Mouse (Mus musculus): Measurements from ENCODE around the gene Erc2.

Gene Erc2

GRCm38 (mm10) chr14:28238336-28239048, 616.3 kb downstream of the Erc2 start:
- DNase-seq = no peak

- DNase-seq = no peak
These were observed 617.9 kb downstream of the Erc2 start for GRCm38 (mm10) chr14:28240111-28240510.

GRCm38 (mm10) chr14:28242743-28243142, 620.5 kb downstream of the Erc2 start:
- no peak for DNase-seq

- no peak for DNase-seq
These were observed 621.2 kb downstream of the Erc2 start for GRCm38 (mm10) chr14:28243474-28243873.

GRCm38 (mm10) chr14:28262706-28263105, 640.5 kb downstream of the Erc2 start:
- no peak for DNase-seq

GRCm38 (mm10) chr14:28267367-28267766, 645.1 kb downstream of the Erc2 start:
- DNase-seq = no peak

GRCm38 (mm10) chr14:28271846-28272245, 649.6 kb downstream of the Erc2 start:
- DNase-seq = no peak

- no peak for DNase-seq
These were observed 651.4 kb downstream of the Erc2 start for GRCm38 (mm10) chr14:28273669-28274068.

GRCm38 (mm10) chr14:28274826-28275225, 652.6 kb downstream of the Erc2 start:
- DNase-seq = no peak

- DNase-seq = no peak
These were observed 656.7 kb downstream of the Erc2 start for GRCm38 (mm10) chr14:28278951-28279350.

GRCm38 (mm10) chr14:28280376-28280775, 658.1 kb downstream of the Erc2 start:
- DNase-seq = no peak

GRCm38 (mm10) chr14:28283319-28284095, 661.3 kb downstream of the Erc2 start:
- DNase-seq = no peak

- DNase-seq = no peak
These were observed 664.3 kb downstream of the Erc2 start for GRCm38 (mm10) chr14:28286511-28286910.

GRCm38 (mm10) chr14:28288196-28288595, 666.0 kb downstream of the Erc2 start:
- DNase-seq = no peak

- DNase-seq = no peak
These were observed 666.7 kb downstream of the Erc2 start for GRCm38 (mm10) chr14:28288926-28289325.

- DNase-seq = no peak
These were observed 671.7 kb downstream of the Erc2 start for GRCm38 (mm10) chr14:28293921-28294320.

GRCm38 (mm10) chr14:28295145-28295544, 672.9 kb downstream of the Erc2 start:
- no peak for DNase-seq

- DNase-seq = no peak
These were observed 677.9 kb downstream of the Erc2 start for GRCm38 (mm10) chr14:28300095-28300494.

- DNase-seq = no peak
These were observed 679.0 kb downstream of the Erc2 start for GRCm38 (mm10) chr14:28301251-28301650.

GRCm38 (mm10) chr14:28304131-28304530, 681.9 kb downstream of the Erc2 start:
- no peak for DNase-seq

- DNase-seq = no peak
These were observed 686.4 kb downstream of the Erc2 start for GRCm38 (mm10) chr14:28308661-28309060.

- no peak for DNase-seq
These were observed 694.6 kb downstream of the Erc2 start for GRCm38 (mm10) chr14:28316851-28317250.

- no peak for DNase-seq
These were observed 699.8 kb downstream of the Erc2 start for GRCm38 (mm10) chr14:28321916-28322534.

GRCm38 (mm10) chr14:28323243-28323642, 701.0 kb downstream of the Erc2 start:
- DNase-seq = no peak
